Mouse (Mus musculus) embryo, embryonic 10.5 days (tissue): Measurements from ENCODE around the gene Kank1.

Experiments
- DNase-seq: peaks from one replicate; pipeline ENCODE4 v3.0.0-alpha.2; 2015; ENCODE audit warnings: low spot score

Gene Kank1

DNA sequence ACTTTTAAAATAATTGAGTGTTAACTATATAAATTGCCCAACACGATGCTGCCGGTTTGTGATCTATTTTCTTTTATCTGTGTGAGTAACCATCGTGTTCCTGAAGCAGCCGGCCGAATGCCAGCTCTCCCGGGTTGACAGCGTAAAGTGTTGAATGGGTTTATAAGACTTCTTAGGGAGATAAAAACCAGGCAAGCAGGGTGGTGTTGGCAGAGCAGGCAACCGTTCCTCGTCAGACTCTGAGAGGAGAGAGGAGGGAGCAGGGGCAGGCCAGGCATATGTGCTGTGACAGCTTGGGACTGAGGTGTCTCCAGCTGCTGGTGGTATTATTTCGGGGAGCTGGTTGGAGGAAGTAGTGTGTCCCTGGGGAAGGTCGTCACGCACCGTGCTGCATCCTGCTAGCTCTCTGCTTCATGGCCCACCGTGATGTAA, 78.7 kb downstream of the Kank1 start:
- no peak for DNase-seq

GRCm38 (mm10) chr19:25315993-25316392, 79.2 kb downstream of the Kank1 start:
- no peak for DNase-seq

DNA sequence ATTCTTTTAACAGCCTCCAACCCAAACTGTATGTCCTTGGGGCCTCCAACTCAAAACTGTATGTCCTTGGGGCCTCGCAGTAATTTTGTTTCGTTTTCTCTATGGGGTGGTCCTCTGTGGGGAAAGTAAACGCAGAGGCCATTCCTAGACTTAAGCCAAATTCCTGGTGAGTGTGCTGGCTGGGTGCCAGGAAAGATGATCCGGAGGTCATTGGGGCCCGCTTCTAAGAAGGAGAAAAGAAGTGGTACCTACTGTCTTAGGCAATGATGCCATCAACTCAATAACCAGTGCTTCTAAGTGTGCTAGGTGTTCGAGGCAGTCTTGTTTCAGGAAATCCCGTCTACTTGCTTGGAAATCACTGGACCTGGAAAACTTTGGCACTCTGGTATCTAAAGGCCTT, 87.5 kb downstream of the Kank1 start:
- no peak for DNase-seq

DNA sequence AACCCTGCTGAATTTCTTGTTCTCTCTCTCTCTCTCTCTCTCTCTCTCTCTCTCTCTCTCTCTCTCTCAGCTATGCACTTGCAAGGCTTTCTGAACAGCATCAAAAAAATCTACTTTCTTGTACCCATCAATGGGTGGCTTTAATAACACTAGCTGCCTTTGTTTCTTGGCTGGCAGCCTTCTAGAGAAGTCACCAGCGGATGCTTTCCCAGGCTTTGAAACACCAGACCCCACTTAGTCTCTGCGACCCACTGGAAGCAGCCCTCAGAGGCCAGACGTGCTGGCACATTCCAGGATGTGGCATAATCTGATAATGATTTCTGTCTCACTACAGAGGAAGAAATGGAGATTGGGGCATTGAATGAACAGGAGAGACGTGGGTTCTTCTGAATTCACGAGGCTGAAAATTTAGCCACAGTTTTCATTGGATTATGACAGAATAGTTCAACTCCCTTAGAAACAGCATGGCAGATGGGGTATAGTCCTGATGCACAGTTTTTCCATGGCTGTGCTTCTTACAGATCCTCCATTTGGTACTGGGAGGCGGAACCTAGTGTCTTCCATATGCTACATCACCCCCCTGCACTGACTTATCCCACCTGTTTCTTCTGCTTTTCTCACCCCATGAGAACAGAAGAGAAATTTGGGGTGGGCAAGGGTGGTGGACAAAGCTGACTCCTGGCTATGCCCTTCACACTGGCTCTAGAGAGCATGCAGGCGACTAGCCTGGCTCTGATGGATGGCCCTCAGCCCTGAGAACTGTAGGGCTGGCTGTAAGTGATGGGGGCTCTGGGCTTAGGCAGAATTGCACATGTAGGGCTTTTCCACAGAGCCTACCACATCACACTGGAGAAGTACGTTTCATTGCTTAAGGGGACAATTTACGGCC, 88.6 kb downstream of the Kank1 start:
- DNase-seq, result no peak

GRCm38 (mm10) chr19:25326002-25326300, 89.2 kb downstream of the Kank1 start:
- DNase-seq, result no peak

GRCm38 (mm10) chr19:25327633-25328032, 90.9 kb downstream of the Kank1 start:
- no peak for DNase-seq

- peak; percentile 80 for DNase-seq
Observed at GRCm38 (mm10) chr19:25334360-25334759, 97.6 kb downstream of the Kank1 start.

- no peak for DNase-seq
Observed at GRCm38 (mm10) chr19:25336731-25337130, 100.0 kb downstream of the Kank1 start.

- peak; percentile 90 for DNase-seq
Observed at GRCm38 (mm10) chr19:25340630-25341620, 104.2 kb downstream of the Kank1 start.

DNA sequence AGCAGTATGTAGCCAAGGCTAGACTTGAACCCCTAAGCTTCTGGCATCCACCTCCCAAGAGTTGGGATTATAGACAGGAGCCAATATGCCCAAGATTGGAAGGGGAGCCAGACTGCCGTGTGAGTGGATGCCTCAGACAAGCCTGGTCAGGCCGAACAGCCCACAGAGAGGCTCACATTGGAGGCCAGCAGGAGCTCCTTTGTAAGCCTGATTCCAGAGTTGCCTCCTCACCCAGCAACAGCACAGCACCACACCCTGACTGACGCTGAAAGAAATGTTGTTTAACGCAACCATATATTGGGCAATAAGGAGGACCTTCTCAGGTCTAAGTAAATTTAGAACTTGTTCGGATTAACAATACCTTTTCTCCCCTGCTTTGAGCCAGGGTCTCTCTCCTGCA, 105.3 kb downstream of the Kank1 start:
- DNase-seq, result no peak

DNA sequence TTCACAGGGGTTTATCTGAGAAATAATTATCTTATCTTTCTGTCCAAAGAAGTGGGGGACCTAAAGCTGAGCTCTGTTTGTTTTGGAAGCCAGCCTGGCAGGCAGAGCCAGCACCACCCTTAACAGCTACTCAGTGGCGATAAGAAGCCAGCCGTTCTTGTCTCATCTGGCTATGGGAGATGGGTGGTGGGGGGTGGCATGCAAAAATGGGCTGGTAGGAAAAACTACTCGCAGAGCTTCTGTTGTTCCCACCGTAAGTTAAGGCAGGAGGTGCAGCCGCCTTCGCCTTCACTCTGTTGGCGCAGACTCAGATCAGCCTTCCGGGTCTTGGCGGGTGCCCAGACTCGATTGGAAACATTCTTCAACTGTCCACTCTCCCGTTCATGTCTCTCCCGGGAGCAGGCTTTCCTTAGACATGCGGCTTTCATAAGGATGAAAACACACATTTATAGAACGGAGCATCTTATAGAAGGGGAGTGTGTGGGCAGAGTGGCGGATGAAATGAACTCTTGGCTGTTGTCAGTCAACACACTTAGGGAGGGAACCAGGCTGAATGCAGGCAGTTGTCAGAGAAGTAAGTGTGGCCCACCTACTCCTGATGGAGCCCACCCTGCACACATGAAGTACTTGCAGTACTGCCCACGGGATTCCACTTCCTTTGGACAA, 107.0 kb downstream of the Kank1 start:
- no peak for DNase-seq

DNA sequence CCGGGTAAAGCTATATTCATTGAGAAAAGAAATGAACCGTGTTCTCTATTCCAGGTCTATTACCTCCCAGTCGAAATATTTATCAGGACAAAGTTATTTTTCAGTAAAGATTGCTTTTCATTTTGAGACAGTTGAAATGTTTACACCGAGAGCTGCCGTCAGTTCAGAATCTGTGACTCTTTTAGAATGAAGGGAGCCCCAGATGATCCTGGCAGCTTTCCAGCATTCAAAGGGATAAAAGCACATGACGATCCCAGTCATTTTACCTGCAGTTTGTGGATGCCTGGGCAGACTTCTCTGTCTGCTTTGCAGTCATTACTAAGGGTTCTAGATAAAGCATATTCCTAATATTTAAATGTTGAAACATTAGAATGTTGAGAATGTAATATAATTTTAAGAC, 107.6 kb downstream of the Kank1 start:
- DNase-seq, result no peak

DNA sequence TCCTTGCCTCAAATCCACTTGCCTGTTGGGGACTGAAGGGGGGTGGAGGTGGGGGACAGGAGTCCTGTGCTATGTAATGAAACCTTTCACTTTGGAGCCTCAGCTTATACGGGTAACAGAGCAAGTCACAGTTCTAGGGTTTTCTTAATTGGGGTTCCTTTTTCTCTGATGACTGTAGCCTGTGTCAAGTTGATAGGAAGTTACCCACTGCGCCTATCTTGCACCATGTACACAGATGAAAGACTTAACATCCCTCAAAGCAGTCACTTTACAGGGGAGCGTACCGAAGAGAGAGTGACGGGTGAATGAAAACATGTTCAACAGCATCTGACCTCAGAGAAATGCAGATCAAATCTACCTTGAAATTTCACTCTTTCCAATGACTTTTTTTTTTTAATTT, 109.2 kb downstream of the Kank1 start:
- no peak for DNase-seq

GRCm38 (mm10) chr19:25347515-25347914, 110.7 kb downstream of the Kank1 start:
- DNase-seq, result no peak

GRCm38 (mm10) chr19:25351257-25351955, 114.6 kb downstream of the Kank1 start:
- DNase-seq, result no peak

GRCm38 (mm10) chr19:25357094-25357493, 120.3 kb downstream of the Kank1 start:
- no peak for DNase-seq

DNA sequence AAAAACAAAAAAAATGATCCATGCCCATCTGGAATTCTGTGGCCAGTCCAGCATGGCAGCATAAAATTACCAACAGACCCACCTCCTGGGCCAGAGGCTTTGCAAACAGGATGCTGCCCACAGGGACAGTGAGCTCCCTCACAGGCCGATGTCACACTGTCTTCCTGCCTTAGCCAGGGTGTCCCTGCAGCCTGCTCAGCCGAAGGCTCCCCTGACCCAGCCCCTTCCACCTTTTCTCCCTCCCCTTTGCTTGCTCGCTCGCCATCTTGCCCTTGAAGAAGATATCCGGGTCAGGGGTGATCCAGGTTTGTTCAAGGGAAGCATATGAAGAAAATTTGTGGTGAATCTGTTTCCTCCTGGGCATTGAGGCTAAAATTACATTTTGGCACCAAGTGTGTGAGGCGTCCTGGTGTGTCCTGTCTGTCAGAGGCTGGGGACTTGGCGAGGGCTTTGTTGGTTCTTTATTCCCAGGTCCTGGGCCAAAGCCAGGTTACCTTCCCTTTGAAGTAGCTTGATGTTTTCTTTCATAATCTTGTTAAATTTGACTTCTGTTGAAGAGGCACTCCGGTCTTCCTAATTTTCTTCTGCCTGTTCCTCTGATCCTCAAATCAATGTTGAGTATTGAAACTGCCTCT, 121.8 kb downstream of the Kank1 start:
- DNase-seq, result no peak

DNA sequence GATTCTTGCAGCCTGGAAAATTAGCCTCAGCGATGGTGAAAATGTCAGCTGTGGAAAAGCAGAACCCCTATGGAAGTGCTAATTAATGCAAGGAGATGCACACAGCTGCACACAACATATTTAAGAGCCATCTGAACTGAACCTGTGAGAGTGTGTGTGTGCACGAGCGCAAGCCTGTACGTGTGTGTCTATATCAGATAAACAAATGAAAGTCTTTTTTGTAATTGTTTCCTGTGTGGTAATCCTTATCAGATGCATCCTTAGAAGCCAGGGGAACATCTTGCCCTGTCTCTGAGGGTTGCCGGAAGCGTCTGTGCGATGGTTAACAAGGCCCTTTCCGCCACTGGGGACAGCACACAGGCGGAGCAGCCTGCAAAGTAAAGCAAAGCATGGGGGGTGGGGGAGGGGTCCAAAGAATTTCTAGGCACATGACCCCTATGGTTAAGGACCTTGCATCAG, 123.8 kb downstream of the Kank1 start:
- peak; percentile 59 for DNase-seq

GRCm38 (mm10) chr19:25361956-25362355, 125.2 kb downstream of the Kank1 start:
- DNase-seq, result no peak

DNA sequence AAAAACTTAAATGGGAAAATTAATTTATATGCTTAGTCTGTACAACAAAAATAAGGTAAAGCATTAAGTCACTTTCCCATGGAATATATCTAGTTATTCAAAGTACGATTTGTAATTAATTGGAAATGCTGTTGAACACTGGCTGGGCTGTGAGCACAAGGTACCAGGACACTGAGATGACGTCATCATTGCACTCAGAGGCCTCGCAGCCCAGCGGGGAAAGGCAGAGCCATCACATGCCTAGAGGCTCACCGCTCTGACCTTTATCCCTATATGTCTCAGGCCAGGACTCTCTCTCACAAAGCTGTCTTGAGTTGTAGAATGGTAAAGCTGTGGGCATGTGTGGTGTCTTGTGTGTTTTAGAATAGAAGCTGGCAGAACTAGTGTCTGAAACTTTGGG, 128.9 kb downstream of the Kank1 start:
- DNase-seq, result no peak

DNA sequence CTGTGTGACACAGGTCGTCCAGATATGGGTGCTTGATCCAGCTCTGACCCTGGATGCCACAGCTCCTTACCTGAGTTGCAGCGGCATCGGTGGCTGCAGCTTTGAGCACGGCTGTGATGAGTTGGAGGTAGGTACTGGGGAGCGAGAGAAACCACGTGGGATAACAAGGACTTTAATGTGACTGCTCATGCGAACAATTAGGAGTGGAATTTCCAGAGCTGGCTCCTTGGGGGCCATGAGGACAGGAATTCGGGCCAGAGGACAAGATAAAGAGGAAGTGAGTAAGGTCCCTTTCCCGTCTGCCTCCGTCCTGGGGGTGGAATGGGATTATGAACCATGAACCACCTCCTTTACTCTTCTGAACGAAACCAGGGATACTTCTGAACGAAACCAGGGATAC, 129.8 kb downstream of the Kank1 start:
- no peak for DNase-seq
